Mouse (Mus musculus): ENCODE results near the gene 9930111J21Rik2.
"Not testable (repeated sequence)": the region's sequence is repeated elsewhere in the genome, so short reads cannot be mapped to it uniquely, and the experiment has no call there.

9930111J21Rik2 gene

DNA sequence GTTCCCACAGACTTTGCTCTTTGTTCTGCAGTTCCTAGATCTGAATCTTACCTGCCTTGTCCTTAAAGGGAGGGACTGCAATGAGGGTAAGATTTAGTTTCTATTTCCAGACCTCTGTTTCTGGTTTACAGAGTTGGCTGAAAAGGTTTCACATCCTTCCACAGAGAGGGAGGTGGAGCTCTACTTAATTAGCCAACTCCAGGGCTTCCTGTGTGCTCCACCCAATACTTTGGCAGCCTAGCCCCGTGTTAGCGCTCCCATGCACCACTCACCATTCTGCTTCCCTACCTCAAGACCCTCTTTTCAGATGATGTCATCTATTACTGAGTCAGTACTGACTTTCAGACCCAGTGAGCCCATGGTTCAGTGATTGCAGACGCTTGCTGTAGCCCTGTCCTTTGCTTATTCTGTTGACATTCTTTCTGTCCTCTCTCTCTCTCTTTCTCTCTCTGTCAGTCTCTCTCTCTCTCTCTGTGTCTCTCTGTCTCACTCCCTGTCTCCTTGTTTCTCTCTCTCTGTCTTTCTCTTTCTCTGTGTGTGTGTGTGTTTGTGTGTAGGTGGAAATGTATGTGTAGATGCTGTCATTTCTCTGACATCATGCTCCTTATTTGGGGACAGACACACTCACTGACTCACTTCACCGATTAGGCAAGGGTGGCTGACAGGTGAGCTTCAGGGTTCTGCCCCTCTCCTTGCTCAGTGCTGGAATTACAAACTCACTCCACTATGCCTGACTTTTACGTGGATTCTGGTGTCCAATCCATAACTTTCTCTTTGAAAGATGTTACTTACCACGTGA, at the start of gene 9930111J21Rik2:
TSS of gene 9930111J21Rik2 (minus strand) at position 150 of the 799 bp plus-strand sequence.
- not testable (repeated sequence) for DNase-seq (ENCODE audit: low read depth, low spot score)

DNA sequence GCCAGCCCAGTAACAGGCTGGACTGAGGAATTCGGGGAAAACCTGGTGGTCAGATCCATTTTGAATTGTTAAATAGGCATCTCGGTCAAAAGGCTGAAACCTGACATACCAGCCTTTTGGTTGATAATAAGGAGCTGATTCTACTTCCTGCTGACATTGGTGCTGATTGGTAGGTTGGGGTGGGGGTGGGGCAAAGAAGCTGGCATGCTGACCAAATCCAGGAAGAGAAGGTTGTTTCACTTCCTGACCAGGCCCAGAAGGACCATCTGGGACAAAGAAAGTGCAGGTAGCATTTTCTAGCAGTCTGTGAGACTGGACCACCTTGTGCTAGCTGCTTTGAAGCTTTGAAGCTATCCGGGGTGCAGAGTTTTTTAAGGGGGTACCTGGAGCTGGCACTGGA, 49.4 kb upstream of the 9930111J21Rik2 start:
- DNase-seq (ENCODE audit: low read depth, low spot score) = no peak

DNA sequence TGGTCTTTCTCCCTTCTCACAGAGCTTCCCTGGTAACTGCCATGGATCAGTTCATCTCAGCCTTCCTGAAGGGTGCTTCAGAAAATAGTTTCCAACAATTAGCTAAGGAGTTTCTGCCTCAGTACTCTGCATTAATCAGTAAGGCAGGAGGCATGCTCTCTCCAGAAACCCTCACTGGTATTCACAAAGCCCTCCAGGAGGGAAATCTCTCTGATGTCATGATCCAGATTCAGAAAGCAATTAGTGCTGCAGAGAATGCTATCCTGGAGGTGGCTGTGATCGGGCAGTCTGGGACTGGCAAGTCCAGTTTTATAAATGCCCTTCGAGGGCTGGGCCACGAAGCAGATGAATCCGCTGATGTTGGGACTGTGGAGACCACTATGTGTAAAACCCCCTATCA, 44.3 kb upstream of the 9930111J21Rik2 start:
- no peak for DNase-seq (ENCODE audit: low read depth, low spot score)

DNA sequence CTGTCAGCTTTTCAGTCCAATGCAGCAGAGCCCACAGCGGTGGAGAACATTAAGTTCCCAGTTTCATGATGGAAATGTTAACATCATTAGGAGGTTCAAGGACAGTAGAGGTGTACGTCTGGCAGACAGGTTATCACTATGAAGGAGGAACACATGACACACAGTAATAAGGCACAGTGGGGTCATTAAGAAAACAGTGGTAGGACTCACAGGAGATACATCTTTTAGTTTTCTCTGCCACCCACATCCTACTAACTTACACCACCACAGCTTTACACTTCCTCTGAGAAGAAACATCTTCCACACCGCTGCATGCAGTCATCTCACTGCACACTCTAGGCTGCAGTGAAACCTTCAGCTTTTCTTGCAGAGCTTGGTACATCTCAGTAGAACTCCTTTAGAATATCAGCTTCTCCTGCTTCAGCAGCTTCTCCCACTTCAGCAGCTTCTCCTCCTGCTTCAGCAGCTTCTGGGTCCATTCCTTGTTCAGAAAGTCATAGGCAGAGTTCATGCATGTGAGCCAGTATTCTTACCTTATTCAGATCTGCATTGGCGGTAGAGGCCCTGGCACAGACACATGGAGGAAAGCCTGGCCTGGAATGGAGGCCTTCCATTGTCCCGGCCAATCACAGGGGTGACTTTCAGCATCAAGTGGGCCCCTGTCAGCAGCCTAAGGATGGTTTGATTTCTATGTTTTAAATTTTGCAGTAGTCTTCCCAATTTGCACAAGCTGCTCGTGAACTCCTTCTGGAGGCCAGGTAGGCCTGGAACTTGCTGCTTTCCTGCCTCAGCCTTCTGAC, 43.0 kb upstream of the 9930111J21Rik2 start:
- no peak for DNase-seq (ENCODE audit: low read depth, low spot score)

DNA sequence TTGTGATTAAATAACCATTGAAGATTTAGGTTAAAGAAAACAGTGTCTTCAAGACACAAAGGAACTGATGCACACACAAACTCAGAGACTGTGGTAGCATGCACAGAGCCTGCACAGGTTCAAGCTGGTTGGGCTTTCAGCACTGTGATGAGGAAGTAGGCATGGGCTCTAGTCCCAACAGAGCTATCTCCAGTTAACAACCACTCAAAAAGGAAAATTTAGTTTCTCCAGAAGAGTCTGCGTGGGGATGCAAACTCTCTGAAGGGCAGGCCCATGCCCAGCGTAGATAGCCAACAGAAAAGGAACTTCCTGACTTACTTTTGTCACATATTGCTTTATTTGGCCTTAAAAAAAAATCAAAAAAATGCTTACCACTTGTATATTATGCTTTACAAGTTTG, 41.7 kb upstream of the 9930111J21Rik2 start:
- no peak for DNase-seq (ENCODE audit: low read depth, low spot score)

DNA sequence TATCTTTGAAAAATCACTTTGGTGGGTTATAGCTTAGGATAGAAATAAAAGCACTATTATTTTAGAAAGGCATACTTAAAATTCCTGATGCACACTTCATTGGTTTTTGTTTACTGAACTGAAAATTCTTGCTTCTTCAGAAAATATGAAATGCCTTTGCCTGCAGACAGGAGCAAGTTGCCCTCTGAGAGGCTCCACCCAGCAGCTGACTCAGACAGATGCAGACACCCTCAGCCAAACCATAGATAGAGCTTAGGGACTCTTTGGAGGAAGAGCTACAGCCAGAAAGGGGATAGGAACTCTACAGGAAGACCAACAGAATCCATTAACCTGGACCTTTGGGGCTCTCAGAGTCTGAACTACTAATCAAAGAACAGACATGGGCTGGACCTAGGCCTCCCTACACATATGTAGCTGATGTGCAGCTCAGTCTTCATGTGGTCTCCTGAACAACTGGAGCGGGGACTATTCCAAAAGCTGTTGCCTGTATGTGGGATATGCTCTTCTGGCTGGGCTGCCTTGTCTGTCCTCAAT, 41.1 kb upstream of the 9930111J21Rik2 start:
- no peak for DNase-seq (ENCODE audit: low read depth, low spot score)

DNA sequence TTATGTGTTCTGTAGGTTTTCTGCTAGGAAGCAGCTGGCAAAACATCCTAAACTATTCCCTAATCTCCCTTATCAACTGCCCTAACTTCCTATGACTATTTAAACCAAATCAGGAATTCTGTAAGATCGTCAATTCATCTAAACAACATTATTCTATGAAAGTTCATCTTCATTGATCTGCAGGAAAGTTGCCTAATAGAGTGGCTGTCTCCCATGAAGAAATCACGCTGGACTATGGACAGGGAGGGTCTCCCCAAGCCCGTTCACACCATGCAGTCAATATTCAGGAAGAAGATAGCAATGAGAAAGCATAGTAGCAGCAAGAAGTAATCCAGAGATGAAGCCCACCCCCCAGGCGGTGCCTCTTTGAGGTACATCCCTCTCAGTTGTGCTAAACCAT, 40.1 kb upstream of the 9930111J21Rik2 start:
- DNase-seq (ENCODE audit: low read depth, low spot score) = no peak

DNA sequence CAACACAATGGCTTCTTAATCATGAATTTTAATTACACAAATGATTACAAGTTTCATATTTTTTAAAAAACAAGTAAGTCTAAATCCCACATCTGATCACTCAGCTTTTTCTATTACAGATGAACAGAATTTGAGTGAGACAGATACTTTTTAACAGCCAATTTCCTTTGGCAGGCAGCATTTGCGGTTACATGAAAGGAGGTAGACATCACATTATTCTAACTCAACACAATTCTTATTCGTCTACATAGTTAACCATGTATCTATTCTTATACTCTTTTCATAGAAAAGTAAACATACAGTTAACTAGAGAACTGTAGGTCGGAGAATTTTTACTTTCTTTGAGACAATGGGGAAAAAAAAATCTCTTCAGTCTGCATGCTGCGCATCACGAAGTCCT, 39.5 kb upstream of the 9930111J21Rik2 start:
- no peak for DNase-seq (ENCODE audit: low read depth, low spot score)

DNA sequence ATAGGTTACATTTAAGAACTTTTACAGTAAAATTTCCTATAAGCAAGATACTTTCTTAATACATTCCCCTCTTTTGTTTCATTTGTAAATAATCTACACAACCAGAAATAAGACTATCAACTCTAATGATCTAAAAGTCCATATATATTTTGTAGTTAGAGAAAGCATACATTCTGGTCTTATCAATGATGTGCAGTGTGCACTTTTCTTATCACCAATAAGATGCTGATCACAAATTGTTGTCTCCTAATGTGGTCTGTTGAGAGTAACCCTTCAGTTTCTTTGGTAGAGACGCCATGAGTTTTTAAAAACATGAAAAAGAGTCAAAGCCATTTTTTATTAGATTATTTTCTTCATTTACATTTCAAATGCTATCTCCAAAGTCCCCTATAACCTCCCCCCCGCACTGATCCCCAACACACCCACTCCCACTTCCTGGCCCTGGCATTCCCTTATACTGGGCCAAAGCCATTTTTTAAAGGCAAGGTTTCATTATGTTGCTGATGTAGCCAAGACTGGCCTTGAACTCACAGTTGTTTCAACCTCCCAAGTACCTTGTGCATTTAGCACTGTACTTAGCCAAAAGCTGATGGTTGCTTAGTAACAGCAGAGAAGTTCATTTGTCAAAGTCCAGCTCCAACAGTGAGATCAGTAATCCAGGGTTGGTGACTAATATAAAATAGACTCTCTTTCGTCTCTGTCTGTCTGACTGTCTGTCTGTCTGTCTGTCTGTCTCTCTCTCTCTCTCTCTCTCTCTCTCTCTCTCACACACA, 38.9 kb upstream of the 9930111J21Rik2 start:
- DNase-seq (ENCODE audit: low read depth, low spot score) = no peak

DNA sequence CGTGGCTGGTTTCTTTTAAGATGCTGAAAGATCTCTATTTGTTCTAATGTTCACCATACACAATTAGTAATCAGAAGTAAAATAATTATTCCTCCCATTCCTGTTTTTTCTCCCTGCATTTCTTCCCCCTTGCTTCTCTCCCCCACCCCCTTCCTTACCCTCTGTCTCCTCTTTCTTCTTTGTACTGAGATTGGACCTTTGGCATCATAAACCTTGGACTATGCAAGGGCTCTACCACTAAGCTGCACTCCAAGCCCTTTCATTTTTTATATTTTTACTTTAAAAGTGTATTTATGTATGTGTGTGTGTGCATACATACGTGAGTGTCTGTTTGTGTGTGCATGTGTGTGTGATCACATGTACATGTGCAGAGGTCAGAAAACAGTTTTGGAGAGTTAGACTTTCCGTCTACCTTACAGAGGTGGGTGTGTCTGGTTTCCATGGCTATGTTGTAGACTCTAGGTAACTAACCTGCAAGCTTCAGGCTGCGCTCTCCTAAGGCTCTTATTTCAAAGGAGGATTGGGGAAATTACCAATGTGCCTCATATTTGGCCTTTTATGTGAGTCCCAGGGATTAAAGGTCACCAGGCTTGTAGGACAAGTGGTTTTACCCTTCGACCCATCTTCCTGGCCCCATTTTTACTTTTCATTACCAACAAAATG, 38.1 kb upstream of the 9930111J21Rik2 start:
- DNase-seq (ENCODE audit: low read depth, low spot score) = no peak

DNA sequence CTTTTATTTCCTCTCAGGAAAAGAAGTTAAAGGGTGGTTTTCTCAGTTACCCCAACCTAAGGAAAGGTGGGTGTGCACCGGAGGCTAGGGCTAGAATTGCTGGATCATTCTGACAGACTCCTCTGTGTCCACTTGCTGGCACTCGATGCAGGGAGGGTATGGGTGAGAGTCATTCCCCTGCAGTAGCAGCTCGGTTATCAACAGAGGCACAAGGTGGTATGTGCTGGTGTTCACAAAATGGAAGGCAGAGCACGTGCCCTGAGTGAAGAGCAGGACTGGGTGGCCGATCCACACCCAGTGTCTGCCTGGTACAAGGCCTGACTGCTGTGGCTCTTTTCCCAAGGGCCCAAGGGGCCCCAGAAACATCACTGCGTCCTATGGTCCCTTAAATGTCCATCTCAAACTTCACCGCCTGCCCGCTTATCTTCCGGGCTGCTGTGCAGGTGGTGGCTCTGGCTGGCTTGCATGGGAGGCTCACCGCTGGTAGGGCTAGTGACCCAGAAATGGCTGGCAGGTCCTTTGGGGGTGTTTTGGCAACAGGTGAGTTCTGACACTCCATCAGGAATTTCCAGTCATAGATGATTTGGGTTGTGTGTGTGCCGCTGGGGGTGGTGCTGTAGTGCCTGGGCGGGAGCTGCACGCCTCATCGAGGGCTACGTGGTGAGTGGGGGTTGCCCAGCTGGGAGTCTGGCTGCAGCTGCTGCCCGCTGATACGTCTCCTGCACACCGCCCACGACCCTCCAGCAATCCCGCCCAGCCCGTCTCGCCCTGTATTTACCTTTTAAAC, 37.0 kb upstream of the 9930111J21Rik2 start:
- DNase-seq (ENCODE audit: low read depth, low spot score) = peak; percentile 11

DNA sequence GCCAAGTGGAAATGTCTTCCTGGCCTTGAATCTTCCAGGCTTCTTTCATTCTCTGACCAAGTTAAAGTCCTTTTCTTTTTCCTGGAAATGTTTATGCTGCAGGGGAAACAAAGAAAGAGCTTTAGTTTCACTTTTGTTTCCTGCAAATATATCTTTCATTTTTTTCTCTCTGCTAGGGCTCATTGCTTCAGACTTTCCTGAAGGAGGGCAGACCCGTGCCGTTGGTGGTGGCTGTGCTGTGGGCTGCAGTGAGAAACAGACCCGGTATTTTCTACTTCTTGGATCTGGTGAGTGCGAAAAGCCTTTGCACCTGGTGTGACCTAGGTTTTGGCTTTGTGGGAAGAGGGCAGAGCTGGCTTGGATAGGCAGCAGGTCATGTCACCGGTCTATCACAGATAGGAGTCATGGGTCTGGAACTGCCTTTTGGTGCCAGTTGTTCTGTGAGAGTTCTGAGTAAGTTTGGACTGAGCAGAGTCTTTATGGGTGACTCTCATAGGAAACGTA, 35.9 kb upstream of the 9930111J21Rik2 start:
- no peak for DNase-seq (ENCODE audit: low read depth, low spot score)

DNA sequence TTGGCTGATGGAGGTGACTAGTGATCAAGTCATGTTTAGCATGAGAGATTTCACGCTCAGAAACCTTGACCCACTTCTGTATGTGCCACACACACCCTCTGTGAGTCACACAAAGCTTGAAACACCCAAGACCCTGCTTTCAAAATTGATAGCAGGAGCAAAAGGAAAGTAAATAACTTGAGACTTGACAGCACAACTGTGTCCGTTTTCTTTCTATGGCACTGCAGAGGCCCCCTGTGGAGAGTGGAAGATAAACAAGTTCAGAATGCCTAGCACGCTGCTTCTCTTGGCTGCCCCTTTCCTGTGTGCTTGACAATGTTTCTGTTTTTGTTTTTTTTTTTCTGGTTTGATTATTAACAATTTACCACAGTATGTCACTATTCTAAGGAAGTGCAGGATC, 33.8 kb upstream of the 9930111J21Rik2 start:
- no peak for DNase-seq (ENCODE audit: low read depth, low spot score)

DNA sequence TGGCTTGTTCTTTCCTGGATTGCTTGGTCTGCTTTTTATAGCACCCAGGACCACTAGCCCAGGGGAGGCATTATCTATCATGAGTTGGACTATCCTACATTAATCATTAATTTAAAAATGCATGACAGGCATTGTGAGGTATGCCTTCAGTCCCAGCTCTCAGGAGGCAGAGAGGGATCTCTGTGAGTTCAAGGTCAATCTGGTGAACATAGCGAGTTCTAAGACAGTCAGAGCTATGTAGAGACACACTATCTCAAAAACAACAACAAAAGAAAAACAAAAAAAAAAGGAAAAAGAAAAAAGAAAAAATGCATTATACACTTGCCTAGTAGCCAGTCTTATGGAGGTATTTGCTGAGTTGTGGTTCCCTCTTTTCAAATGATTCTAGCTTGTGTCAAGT, 33.3 kb upstream of the 9930111J21Rik2 start:
- DNase-seq (ENCODE audit: low read depth, low spot score) = no peak

DNA sequence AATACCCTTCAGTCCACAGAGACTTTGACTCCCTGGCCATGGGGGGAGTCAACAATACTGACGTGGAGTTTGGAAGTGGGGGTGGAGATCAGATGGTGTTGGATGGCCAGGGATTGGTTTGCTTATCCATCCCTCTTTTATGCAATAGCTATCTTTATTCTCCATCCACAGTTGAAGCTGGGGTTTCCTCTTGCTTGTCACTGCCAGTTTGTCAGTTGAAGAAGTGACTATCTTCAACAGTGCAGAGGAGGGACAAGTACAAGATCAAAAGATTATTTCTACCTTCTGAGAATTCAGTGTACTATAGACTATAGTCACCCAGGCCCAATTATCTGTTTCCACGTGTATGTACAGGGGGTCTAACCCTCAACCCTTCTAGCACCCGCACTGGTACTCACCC, 32.8 kb upstream of the 9930111J21Rik2 start:
- no peak for DNase-seq (ENCODE audit: low read depth, low spot score)

DNA sequence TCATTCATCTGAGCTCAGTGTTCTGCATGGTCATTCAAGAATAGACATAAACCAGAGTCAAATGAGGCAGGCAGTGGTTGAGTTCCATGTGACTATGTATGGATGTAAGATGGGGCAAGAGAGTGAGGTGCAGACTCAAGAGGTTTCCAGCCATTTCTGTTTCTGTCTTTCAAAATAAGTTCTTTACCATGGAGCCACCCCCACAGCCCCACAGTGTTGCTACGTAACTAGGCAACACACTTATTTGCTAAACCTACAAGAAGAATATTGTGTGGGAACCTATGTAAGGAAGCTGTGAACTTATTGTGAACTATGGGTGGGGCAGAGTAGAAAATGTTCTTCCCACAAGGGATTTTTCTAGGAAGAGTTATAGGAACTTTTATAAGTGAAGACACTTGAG, 32.1 kb upstream of the 9930111J21Rik2 start:
- no peak for DNase-seq (ENCODE audit: low read depth, low spot score)

DNA sequence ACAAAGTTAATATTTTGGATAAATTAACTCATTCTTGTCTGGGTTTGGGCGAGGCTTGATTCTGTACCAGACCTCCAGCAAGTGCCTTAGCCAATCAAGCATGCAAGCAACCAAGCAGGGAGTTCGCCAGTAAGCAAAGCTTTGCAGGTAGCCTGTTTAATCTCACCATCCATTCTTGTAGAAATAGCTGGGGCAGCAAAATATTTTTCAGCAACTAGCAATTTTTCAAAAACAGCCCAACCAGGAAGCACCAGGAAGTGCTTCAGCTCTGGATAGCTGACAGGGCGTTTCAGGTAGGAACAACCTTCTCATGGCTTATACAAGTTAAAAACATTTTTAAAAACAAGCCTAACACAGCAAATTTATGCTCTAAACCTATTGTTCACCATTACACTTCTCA, 30.8 kb upstream of the 9930111J21Rik2 start:
- no peak for DNase-seq (ENCODE audit: low read depth, low spot score)

DNA sequence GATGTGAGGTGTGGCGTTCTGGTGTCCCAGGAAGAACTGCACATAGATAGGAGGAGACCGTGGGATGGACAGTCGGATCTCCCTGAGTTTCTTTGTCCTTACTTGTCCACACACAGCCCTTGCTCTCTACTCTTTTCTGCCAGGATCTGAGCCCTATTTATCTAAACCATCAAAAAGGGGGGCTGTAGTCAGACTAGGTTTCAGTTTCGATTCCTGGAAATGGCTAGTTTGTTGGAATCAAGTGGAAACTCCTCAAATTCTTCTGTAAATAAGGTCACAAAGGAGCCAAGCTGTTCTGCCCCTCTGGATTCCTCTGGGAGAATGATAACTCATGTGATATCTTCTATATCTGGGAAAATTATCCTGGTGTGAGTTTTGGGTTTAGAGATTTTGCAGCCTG, 30.3 kb upstream of the 9930111J21Rik2 start:
- no peak for DNase-seq (ENCODE audit: low read depth, low spot score)

DNA sequence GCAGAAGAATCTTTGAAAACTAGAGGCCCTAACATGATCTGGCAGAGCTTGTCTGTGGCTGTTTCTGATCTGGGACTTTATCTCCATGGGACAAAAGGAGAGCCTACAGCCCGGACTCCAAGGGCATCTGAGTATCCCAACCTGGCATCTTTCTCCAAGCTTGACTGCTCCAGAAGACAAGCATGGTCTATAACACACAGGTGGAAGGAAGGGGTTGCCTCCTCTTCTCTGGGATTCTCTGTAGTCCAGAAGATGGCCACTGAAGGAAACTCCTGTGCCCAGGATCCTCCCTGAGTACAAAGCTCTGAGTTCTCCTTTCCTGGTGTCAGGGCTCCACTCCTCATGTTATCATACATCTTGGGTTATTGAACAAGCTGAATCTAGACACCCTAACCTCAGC, 29.6 kb upstream of the 9930111J21Rik2 start:
- DNase-seq (ENCODE audit: low read depth, low spot score) = no peak

DNA sequence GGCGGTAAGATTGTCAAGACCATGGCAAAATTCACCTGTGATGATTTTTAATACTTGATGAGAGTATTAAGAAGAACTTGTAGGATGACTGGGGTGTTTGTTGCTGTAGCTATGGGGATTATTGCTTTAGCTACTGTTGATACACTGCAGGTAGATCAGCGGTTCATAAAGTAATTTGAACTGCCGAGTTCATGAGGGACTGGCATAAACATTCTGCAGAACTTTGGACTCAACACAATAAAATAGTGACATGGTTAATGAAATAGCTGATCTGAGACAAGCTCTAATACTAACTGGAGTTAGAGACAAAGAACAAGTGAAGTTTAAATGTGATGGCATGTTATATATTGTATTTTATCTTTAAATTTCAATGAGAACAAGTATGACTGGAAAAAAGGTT, 27.7 kb upstream of the 9930111J21Rik2 start:
- DNase-seq (ENCODE audit: low read depth, low spot score) = no peak
